Mouse (Mus musculus) limb, embryonic 14.5 days (tissue): ENCODE results near the gene Mtrf1l. TPM values are rescaled to one million over a fixed set of nuclear protein-coding genes. Genes with fewer than 3 reads are reported as not detected.

Source experiments
- ATAC-seq: fragments of 200-750 bp; cut with Nextera tagmentation; 2 replicates; pipeline ENCODE4 v1.8.0; 2017; ENCODE audit warnings: low read depth, moderate number of reproducible peaks, moderate TSS enrichment; ENCODE audit not compliant: low FRiP score
- DNase-seq: peaks from one replicate; pipeline ENCODE4 v3.0.0-alpha.2; 2015; ENCODE audit warnings: low spot score
- H3K27ac ChIP-seq: fragments of 300-500 bp; sonication (generic); replicated peaks from 2 replicates; pipeline ENCODE4 v1.5.1; 2014; ENCODE audit warnings: low read depth, mild to moderate bottlenecking, low read length, moderate library complexity, mixed read lengths
- H3K27me3 ChIP-seq: fragments of 300-500 bp; sonication (generic); 2 replicates; pipeline ENCODE4 v1.6.1; 2014; ENCODE audit warnings: low read length, mixed read lengths; ENCODE audit not compliant: control insufficient read depth, insufficient read depth
- H3K36me3 ChIP-seq: fragments of 300-500 bp; sonication (generic); 2 replicates; pipeline ENCODE4 v1.6.1; 2014; ENCODE audit warnings: mild to moderate bottlenecking, low read length, moderate library complexity, mixed read lengths; ENCODE audit not compliant: control insufficient read depth, insufficient read depth
- H3K4me1 ChIP-seq: fragments of 300-500 bp; sonication (generic); 2 replicates; pipeline ENCODE4 v1.6.1; 2014; ENCODE audit warnings: antibody characterized with exemption, low read length, mixed read lengths; ENCODE audit not compliant: control insufficient read depth, insufficient read depth
- H3K4me2 ChIP-seq: fragments of 300-500 bp; sonication (generic); replicated peaks from 2 replicates; pipeline ENCODE4 v1.6.1; 2014; ENCODE audit warnings: low read depth, mild to moderate bottlenecking, low read length, moderate library complexity; ENCODE audit not compliant: severe bottlenecking
- H3K4me3 ChIP-seq: fragments of 300-500 bp; sonication (generic); replicated peaks from 2 replicates; pipeline ENCODE4 v1.5.1; 2014; ENCODE audit warnings: low read length
- H3K9ac ChIP-seq: fragments of 300-500 bp; sonication (generic); 2 replicates; pipeline ENCODE4 v1.6.1; 2014; ENCODE audit warnings: mild to moderate bottlenecking, low read depth, low read length, moderate library complexity; ENCODE audit not compliant: severe bottlenecking
- H3K9me3 ChIP-seq: fragments of 300-500 bp; sonication (generic); 2 replicates; pipeline ENCODE4 v1.6.1; 2016; ENCODE audit warnings: low read length; ENCODE audit not compliant: control insufficient read depth
- POLR2A ChIP-seq: fragments of 200-500 bp; IDR thresholded peaks from 2 replicates; pipeline ENCODE4 v1.8.0; 2012; ENCODE audit warnings: inconsistent platforms, mild to moderate bottlenecking, moderate library complexity, borderline replicate concordance; ENCODE audit not compliant: insufficient read depth, insufficient read length; ENCODE audit errors: extremely low read depth
- WGBS: fragments of 180-500 bp; shearing (Covaris S2); extraction: QIAGEN DNeasy Blood & Tissue Kit; methylation state at CpG from one replicate; pipeline ENCODE4 v1.1.7; 2014; 5-methylcytosine and 5-hydroxymethylcytosine counted together
- polyA plus RNA-seq, 2 experiments: library from polyadenylated mRNA; depleted of rRNA in 1 of 2; stranded (reverse) in 1 of 2; unstranded in 1 of 2; fragments of >200 nt; fragmentation: Nextera tagmentation in 1 of 2; extraction: Ambion mirVana in 1 of 2; gene quantifications; 2 replicates each; pipeline versions ENCODE4 v1.2.1 to v1.2.3; 2012 to 2014

Gene Mtrf1l
- polyA plus RNA-seq, 2 experiments, result 10.0 to 17.7 TPM

DNA sequence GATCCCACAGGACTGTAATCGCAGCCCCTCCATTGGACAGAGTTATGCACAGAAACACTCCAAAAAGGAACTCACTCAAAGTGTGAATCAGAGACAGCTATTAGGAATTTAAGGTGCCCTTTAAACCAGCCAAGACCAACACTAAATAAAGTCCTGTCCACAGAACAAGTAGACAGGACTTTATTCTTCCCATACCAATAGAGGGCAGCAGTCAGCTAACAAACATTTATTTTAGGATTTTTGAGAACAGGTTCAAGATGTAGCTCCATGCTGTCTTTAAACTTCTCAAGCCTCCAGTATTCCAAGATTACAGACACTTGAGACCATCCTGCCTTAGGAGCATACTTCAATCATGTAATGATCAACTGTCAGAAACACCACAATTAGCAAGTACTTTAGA is 23.2 kb downstream of the Mtrf1l start:
- ATAC-seq, result no peak
- no peak for TF ChIP-seq POLR2A
- H3K4me1 ChIP-seq, result peaks cover 11% of the 10 kb centered on the region
- no peak overlapping the region for H3K27ac ChIP-seq
- no peaks in the 10 kb centered on the region for H3K27me3 ChIP-seq
- peaks cover 46% of the 10 kb centered on the region for H3K36me3 ChIP-seq
- 96% methylated on average over 1 of the region's 1 CpGs for WGBS
- H3K9ac ChIP-seq, result no peak overlapping the region
- no peak overlapping the region for H3K4me3 ChIP-seq
- peak; percentile 26 for DNase-seq
- H3K9me3 ChIP-seq, result no peaks in the 10 kb centered on the region
- H3K4me2 ChIP-seq, result no peak overlapping the region

DNA sequence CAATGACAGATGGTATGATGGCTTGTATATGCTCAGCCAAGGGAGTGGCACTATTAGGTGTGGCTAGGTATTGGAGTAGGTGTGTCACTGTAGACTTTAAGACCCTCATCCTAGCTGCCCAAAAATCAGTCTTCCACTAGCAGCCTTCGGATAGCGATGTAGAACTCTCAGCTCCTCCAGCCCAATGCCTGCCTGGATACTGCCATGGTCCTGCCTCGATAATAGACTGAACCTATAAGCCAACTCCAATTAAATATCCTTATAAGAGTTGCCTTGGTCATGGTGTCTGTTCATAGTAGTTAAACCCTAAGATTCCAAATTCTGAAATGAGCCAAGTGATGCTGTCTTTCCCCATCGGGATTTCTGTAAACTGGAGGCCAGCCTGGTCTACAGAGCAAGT is 25.6 kb downstream of the Mtrf1l start:
- Histone ChIP-seq H3K4me2 (no peak overlapping the region), H3K27ac (no peak overlapping the region), H3K9ac (no peak overlapping the region), H3K9me3 (no peaks in the 10 kb centered on the region), H3K36me3 (peaks cover 46% of the 10 kb centered on the region), H3K4me1 (peaks cover 4% of the 10 kb centered on the region), H3K4me3 (no peak overlapping the region), H3K27me3 (no peaks in the 10 kb centered on the region)
- ATAC-seq (0 out of 2 replicates have a peak, but pooled peaks have one; percentile 13), DNase-seq (no peak)
- 86% methylated on average over 4 of the region's 4 CpGs for WGBS
- TF ChIP-seq POLR2A, result no peak

DNA sequence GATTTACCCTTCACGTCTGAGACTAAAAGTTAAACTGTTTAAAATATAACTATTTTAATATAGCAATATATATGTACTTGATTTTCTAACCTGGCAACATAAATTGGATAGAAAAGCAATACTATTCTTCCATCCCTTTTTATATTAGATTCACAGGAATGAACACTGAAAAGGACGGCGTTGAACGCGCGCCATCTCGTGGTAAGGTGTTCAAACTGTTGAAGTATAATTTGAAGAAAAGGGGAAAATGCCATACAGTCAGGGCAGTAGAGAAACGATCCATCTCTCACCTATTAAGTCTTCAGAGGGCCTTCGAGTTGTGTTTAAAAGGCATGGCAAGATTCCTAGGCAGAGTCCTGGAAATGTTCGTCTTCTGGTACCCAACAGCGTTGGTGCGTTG is 33.1 kb downstream of the Mtrf1l start:
- H3K4me1 ChIP-seq, result no peaks in the 10 kb centered on the region
- 16% methylated on average over 12 of the region's 12 CpGs for WGBS
- H3K36me3 ChIP-seq, result no peaks in the 10 kb centered on the region
- H3K27me3 ChIP-seq, result no peaks in the 10 kb centered on the region
- H3K9me3 ChIP-seq, result no peaks in the 10 kb centered on the region
- H3K4me2 ChIP-seq, result no peak overlapping the region
- no peak overlapping the region for H3K9ac ChIP-seq
- H3K4me3 ChIP-seq, result no peak overlapping the region
- no peak for ATAC-seq
- no peak for TF ChIP-seq POLR2A
- peak; percentile 70 for DNase-seq
- H3K27ac ChIP-seq, result no peak overlapping the region

GRCm38 (mm10) chr10:5786923-5787322 is 36.8 kb downstream of the Mtrf1l start:
- no peak overlapping the region for H3K4me3 ChIP-seq
- no peak overlapping the region for H3K4me2 ChIP-seq
- 28% methylated on average over 4 of the region's 4 CpGs for WGBS
- no peak for TF ChIP-seq POLR2A
- H3K27me3 ChIP-seq, result no peaks in the 10 kb centered on the region
- no peaks in the 10 kb centered on the region for H3K9me3 ChIP-seq
- no peaks in the 10 kb centered on the region for H3K36me3 ChIP-seq
- H3K9ac ChIP-seq, result no peak overlapping the region
- no peaks in the 10 kb centered on the region for H3K4me1 ChIP-seq
- DNase-seq (no peak), ATAC-seq (no peak)
- no peak overlapping the region for H3K27ac ChIP-seq

Other genes starting within 250 kb of the Mtrf1l start
- 3.6 and 3.8 TPM in 2 replicates for gene Myct1, start 230.1 kb downstream of the Mtrf1l start, polyA plus RNA-seq (2012; rRNA removed)
- 3.9 and 5.1 TPM in 2 replicates for gene Myct1, start 230.1 kb downstream of the Mtrf1l start, polyA plus RNA-seq (2014; fragmentation: Nextera tagmentation; extraction: Ambion mirVana)
- gene Vip, start 184.7 kb downstream of the Mtrf1l start, polyA plus RNA-seq (2012; rRNA removed), result 0.06 and 0.08 TPM in 2 replicates
- gene Vip, start 184.7 kb downstream of the Mtrf1l start, polyA plus RNA-seq (2014; fragmentation: Nextera tagmentation; extraction: Ambion mirVana), result not detected in 2 replicates
- 30.4 and 43.5 TPM in 2 replicates for gene Fbxo5, start 18.3 kb downstream of the Mtrf1l start, polyA plus RNA-seq (2012; rRNA removed)
- gene Fbxo5, start 18.3 kb downstream of the Mtrf1l start, polyA plus RNA-seq (2014; fragmentation: Nextera tagmentation; extraction: Ambion mirVana), result 52.7 and 58.3 TPM in 2 replicates
- gene Rgs17, start 98.5 kb upstream of the Mtrf1l start, polyA plus RNA-seq (2012; rRNA removed), result 0.57 and 0.64 TPM in 2 replicates
- 1.0 and 2.3 TPM in 2 replicates for gene Rgs17, start 98.5 kb upstream of the Mtrf1l start, polyA plus RNA-seq (2014; fragmentation: Nextera tagmentation; extraction: Ambion mirVana)